Mouse (Mus musculus): Measurements from ENCODE around the gene Inf2. TPM values are rescaled to one million over a fixed set of nuclear protein-coding genes. Genes with fewer than 3 reads are reported as not detected.

The Inf2 gene
- total and polyA plus RNA-seq, 3 experiments: 26.1 to 122 (median 55.7) TPM

DNA sequence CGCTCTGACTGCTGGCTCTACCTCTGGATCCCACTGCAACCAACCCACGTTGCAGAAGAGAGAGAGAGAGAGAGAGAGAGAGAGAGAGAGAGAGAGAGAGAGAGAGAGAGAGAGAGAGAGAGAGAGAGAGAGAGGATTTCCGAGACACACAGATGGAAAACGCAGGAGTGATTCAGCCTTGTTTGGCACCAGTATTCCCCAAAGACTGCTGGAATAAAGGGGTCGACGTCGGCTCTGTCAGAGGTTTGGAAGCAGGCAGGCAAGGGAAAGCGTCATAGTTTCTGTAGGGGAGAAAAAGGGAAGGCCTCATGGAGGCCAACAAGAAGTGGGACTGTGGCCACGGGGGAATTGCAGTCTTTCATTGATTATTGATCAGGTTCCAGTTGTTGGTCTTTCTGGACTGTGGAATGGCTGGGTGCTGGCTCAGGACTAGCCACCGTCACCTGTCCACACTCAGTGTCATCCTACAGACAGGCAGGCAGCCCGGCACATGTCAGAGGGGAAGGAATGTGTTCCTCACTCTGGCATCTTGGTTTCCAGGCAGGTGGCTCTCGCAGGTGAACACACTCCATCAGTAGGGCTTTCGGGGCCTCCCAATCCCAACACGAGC, 8.4 kb downstream of the Inf2 start:
- H3K4me3 ChIP-seq (ENCODE audit: control insufficient read depth in 1 of 2, insufficient read depth in 1 of 2, low read depth in 2 of 2, low read length in 2 of 2): no peak overlapping the region
- peaks cover 19% of the 10 kb centered on the region for H3K79me2 ChIP-seq (ENCODE audit: control insufficient read depth, insufficient read depth, low read length, poor library complexity)
- no peaks in the 10 kb centered on the region for H3K9me3 ChIP-seq (replicated peaks; ENCODE audit: insufficient read depth, low read length)
- H3K36me3 ChIP-seq (ENCODE audit: control insufficient read depth in 1 of 2, insufficient read depth in 2 of 2, low read length in 2 of 2): peaks cover 6 to 44% of the 10 kb centered on the region in 2 experiments; a peak in 3 of 4 replicates
- H3K9ac ChIP-seq (ENCODE audit: control insufficient read depth, low read depth, low read length, poor library complexity, severe bottlenecking): no peak overlapping the region
- DNase-seq (ENCODE audit: low read depth, low spot score): no peak
- TF ChIP-seq KAT2A (conservative IDR thresholded peaks at IDR 0.05; ENCODE audit: low read depth, low read length) (no peak), CTCF (IDR thresholded peaks at IDR 0.05 in 2 of 3, conservative IDR thresholded peaks at IDR 0.05 in 1 of 3; ENCODE audit: control insufficient read depth in 1 of 3, insufficient read depth in 1 of 3, low read depth in 2 of 3, low read length in 3 of 3, poor library complexity in 1 of 3, severe bottlenecking in 1 of 3) (no peak), SMC3 (IDR thresholded peaks at IDR 0.05; ENCODE audit: low read depth, low read length) (no peak), HCFC1 (IDR thresholded peaks at IDR 0.05; ENCODE audit: low read depth, low read length) (no peak), ELF1 (IDR thresholded peaks at IDR 0.05; ENCODE audit: low read depth, low read length) (no peak), ZKSCAN1 (IDR thresholded peaks at IDR 0.05; ENCODE audit: low read depth, low read length) (no peak)
- H3K27me3 ChIP-seq (ENCODE audit: control insufficient read depth in 1 of 2, insufficient read depth in 2 of 2, low read length in 2 of 2): no peaks in the 10 kb centered on the region
- peaks cover 41 to 54% of the 10 kb centered on the region in 2 experiments for H3K4me1 ChIP-seq (ENCODE audit: control insufficient read depth in 1 of 2, insufficient read depth in 2 of 2, low read length in 2 of 2)
- H3K27ac ChIP-seq (ENCODE audit: control insufficient read depth, low read depth, low read length): no peak overlapping the region

DNA sequence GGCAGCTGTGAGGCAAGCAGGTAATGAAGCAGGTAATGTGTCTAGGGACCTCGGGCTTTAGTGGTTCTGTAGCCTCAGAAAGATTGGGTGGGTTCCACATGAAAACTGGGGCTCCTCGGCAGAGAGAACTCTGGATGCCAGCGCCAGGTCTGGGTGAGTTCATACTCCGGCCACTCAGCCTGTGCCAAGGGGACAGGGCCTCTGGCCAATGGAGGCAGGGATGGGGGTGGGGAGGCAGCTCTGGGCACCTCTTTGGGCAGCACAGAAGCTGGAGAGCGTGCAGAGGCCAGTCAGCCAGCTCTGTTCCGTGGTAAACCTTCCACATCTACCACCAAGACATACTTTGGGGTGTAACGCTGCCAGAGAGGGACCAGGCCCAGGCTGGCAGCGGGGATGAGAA, 9.0 kb downstream of the Inf2 start:
- Histone ChIP-seq H3K9ac (ENCODE audit: control insufficient read depth, low read depth, low read length, poor library complexity, severe bottlenecking) (no peak overlapping the region), H3K9me3 (replicated peaks; ENCODE audit: insufficient read depth, low read length) (no peaks in the 10 kb centered on the region), H3K4me3 (ENCODE audit: control insufficient read depth in 1 of 2, insufficient read depth in 1 of 2, low read depth in 2 of 2, low read length in 2 of 2) (no peak overlapping the region), H3K79me2 (ENCODE audit: control insufficient read depth, insufficient read depth, low read length, poor library complexity) (peaks cover 15% of the 10 kb centered on the region), H3K27me3 (ENCODE audit: control insufficient read depth in 1 of 2, insufficient read depth in 2 of 2, low read length in 2 of 2) (no peaks in the 10 kb centered on the region), H3K27ac (ENCODE audit: control insufficient read depth, low read depth, low read length) (no peak overlapping the region), H3K4me1 (ENCODE audit: control insufficient read depth in 1 of 2, insufficient read depth in 2 of 2, low read length in 2 of 2) (peaks cover 41 to 54% of the 10 kb centered on the region in 2 experiments), H3K36me3 (ENCODE audit: control insufficient read depth in 1 of 2, insufficient read depth in 2 of 2, low read length in 2 of 2) (peaks cover 6 to 44% of the 10 kb centered on the region in 2 experiments; a peak in 3 of 4 replicates)
- DNase-seq (ENCODE audit: low read depth, low spot score): no peak
- TF ChIP-seq MAX (IDR thresholded peaks at IDR 0.05; ENCODE audit: low read length) (no peak), GATA1 (IDR thresholded peaks at IDR 0.05; ENCODE audit: low read depth, low read length) (no peak), UBTF (IDR thresholded peaks at IDR 0.05; ENCODE audit: borderline replicate concordance, insufficient read depth, low read depth, low read length) (no peak), HCFC1 (IDR thresholded peaks at IDR 0.05; ENCODE audit: low read depth, low read length) (no peak)

GRCm38 (mm10) chr12:112599198-112599597, 10.6 kb downstream of the Inf2 start:
- Histone ChIP-seq H3K36me3 (ENCODE audit: control insufficient read depth in 1 of 2, insufficient read depth in 2 of 2, low read length in 2 of 2) (peaks cover 6 to 38% of the 10 kb centered on the region in 2 experiments; a peak in 3 of 4 replicates), H3K27me3 (ENCODE audit: control insufficient read depth in 1 of 2, insufficient read depth in 2 of 2, low read length in 2 of 2) (no peaks in the 10 kb centered on the region), H3K9me3 (replicated peaks; ENCODE audit: insufficient read depth, low read length) (no peaks in the 10 kb centered on the region), H3K4me3 (ENCODE audit: control insufficient read depth in 1 of 2, insufficient read depth in 1 of 2, low read depth in 2 of 2, low read length in 2 of 2) (no peak overlapping the region; a peak in 1 of 4 replicates), H3K79me2 (ENCODE audit: control insufficient read depth, insufficient read depth, low read length, poor library complexity) (peaks cover 15% of the 10 kb centered on the region), H3K27ac (ENCODE audit: control insufficient read depth, low read depth, low read length) (peak overlapping the region; percentile 67), H3K9ac (ENCODE audit: control insufficient read depth, low read depth, low read length, poor library complexity, severe bottlenecking) (peak overlapping the region; percentile 21), H3K4me1 (ENCODE audit: control insufficient read depth in 1 of 2, insufficient read depth in 2 of 2, low read length in 2 of 2) (peaks cover 35 to 43% of the 10 kb centered on the region in 2 experiments)
- DNase-seq (ENCODE audit: low read depth, low spot score): peak; percentile 99
- TF ChIP-seq TCF12 (IDR thresholded peaks at IDR 0.05; ENCODE audit: low read depth, low read length): peak; percentile 98
- TF ChIP-seq TAL1 (IDR thresholded peaks at IDR 0.05; ENCODE audit: low read length): no peak
- TF ChIP-seq NRF1 (IDR thresholded peaks at IDR 0.05; ENCODE audit: insufficient read depth, low read depth, low read length, poor library complexity, severe bottlenecking): no peak
- TF ChIP-seq CHD1 (IDR thresholded peaks at IDR 0.05; ENCODE audit: low read depth, low read length): no peak; the same call in none of the 2 replicates
- TF ChIP-seq MYC (IDR thresholded peaks at IDR 0.05; ENCODE audit: low read depth, low read length): peak; percentile 92
- peak in 1 of 2 experiments; percentile 72; a peak in 1 of 4 replicates for TF ChIP-seq POLR2A (IDR thresholded peaks at IDR 0.05; ENCODE audit: control insufficient read depth in 1 of 2, insufficient read depth in 1 of 2, low read depth in 1 of 2, low read length in 2 of 2, poor library complexity in 1 of 2)
- TF ChIP-seq SMC3 (IDR thresholded peaks at IDR 0.05; ENCODE audit: low read depth, low read length): no peak; the same call in 1 of the 2 replicates
- peak; percentile 99 for TF ChIP-seq GATA1 (IDR thresholded peaks at IDR 0.05; ENCODE audit: low read depth, low read length)
- TF ChIP-seq MAFK (IDR thresholded peaks at IDR 0.05; ENCODE audit: borderline replicate concordance, low read depth, low read length): peak; percentile 99
- peak; percentile 86; the same call in 1 of the 2 replicates for TF ChIP-seq BHLHE40 (IDR thresholded peaks at IDR 0.05; ENCODE audit: borderline replicate concordance, low read depth, low read length)
- peak; percentile 63; the same call in 1 of the 2 replicates for TF ChIP-seq UBTF (IDR thresholded peaks at IDR 0.05; ENCODE audit: borderline replicate concordance, insufficient read depth, low read depth, low read length)
- TF ChIP-seq SIN3A (IDR thresholded peaks at IDR 0.05; ENCODE audit: low read length): peak; percentile 96
- peak; percentile 71 for TF ChIP-seq MYB (IDR thresholded peaks at IDR 0.05; ENCODE audit: low read depth, low read length)
- TF ChIP-seq MAZ (IDR thresholded peaks at IDR 0.05; ENCODE audit: low read depth, low read length): peak; percentile 100
- TF ChIP-seq NELFE (IDR thresholded peaks at IDR 0.05; ENCODE audit: low read depth, low read length): peak; percentile 63; the same call in 1 of the 2 replicates
- peak; percentile 93 for TF ChIP-seq JUND (IDR thresholded peaks at IDR 0.05; ENCODE audit: low read depth, low read length)
- no peak for TF ChIP-seq MEF2A (IDR thresholded peaks at IDR 0.05; ENCODE audit: extremely low read depth, insufficient replicate concordance, low read depth, low read length, poor library complexity, severe bottlenecking)
- peak; percentile 89 for TF ChIP-seq CHD2 (IDR thresholded peaks at IDR 0.05; ENCODE audit: low read length)

Data from MEL (cell line).